Mouse (Mus musculus): ENCODE results near the gene Uba2. TPM values are rescaled to one million over a fixed set of nuclear protein-coding genes. Genes with fewer than 3 reads are reported as not detected.
A peak's percentile ranks its signal among the peaks of the same experiment; 100 is the strongest.
"Not testable (repeated sequence)": the region's sequence is repeated elsewhere in the genome, so short reads cannot be mapped to it uniquely, and the experiment has no call there.

Gene Uba2
- polyA plus RNA-seq, 1 experiment from 2014 or later: 156 TPM

DNA sequence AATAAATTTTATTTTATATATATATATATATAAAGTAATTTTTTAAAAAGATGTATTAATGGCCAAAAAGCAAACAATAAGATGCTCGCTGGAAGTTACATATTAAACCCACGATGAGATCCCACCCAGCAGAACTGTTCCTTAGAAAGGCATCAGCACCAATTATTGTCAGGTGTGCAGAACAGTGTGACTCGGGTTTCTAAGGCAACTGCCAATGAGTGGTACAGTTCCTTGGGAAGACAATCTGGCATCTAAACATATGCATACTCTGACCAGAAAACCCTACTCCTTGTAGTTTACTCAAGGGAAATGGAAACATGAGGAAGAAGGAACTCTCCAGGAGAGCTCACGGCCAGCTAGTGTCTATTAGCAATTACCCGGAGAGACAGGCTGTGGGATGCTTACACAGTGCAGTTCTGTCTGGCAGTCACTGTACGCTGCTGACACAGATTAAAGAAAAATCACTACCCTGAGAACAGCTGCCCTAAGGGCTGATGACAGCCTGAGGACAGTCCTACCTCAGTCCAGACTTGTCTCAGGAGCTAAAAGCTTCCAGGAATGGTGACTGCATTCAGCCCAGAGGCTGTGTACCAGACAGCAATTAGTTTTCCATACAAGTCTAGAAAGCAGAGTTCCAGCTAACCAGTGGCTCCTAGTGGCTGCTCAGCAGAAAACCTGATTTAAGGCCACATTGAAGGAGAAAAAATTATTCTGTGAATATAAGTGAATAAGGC, 46.2 kb downstream of the Uba2 start:
- peak; percentile 40; the same call in 1 of the 2 replicates for ATAC-seq (ENCODE audit: low FRiP score, low read depth)
- H3K27ac ChIP-seq (replicated peaks): peak overlapping the region; percentile 50; the same call in 1 of the 2 replicates

DNA sequence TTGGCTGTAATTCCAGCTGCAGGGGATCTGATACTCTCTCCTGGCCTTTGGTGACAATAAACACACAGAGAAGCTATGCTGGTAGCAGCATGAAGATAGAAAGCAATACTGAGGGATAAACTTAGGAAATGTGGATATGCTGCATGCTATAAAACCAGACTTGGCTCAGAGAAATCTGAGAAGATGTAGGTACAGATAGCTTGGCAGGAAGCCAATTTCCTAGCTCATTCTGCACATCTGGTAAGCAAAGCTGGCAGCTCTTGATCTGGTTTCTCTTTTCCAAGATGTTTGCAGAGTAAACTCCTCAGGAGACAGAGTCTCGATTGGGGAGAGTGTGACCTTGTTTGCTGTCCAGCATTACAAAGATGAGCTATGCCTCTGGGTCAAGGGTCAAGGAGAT, 48.8 kb downstream of the Uba2 start:
- ATAC-seq (ENCODE audit: low FRiP score, low read depth); H3K9ac ChIP-seq; H3K9me3 ChIP-seq; H3K27me3 ChIP-seq; H3K27ac ChIP-seq (replicated peaks); H3K4me1 ChIP-seq (replicated peaks); H3K4me3 ChIP-seq; H3K4me2 ChIP-seq: not testable (repeated sequence)
- 48% methylated on average over 1 of the region's 1 CpGs for WGBS
- H3K36me3 ChIP-seq: peaks cover 22% of the 10 kb centered on the region

More for the DNA sequence above, 46.2 kb downstream of the Uba2 start:
- Histone ChIP-seq H3K27me3 (no peaks in the 10 kb centered on the region), H3K4me1 (replicated peaks) (0 out of 2 replicates have a peak, but pooled peaks cover 3% of the 10 kb centered on the region), H3K9ac (no peak overlapping the region), H3K4me3 (no peak overlapping the region), H3K36me3 (peaks cover 4% of the 10 kb centered on the region), H3K4me2 (no peak overlapping the region), H3K9me3 (no peaks in the 10 kb centered on the region)
- WGBS: 83% methylated on average over 6 of the region's 6 CpGs

DNA sequence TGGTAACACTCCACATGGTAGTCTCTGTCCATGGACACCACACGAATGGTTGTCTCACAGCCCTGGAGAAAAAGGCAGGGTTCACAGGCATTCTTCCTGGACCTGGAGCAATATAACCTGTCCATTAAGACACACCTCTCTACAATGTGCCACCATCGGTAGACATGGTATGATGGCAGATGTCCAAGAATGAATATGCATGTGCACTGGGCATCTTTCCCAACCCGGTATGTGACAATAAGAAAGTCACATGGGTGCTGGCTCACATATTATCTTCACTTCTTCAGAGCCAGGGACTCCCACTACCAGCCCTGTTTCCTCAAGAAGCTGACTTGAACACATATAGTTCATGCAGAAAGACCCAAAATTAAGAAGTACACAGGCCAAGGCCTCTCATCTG, 52.8 kb downstream of the Uba2 start:
- Histone ChIP-seq H3K4me2 (no peak overlapping the region), H3K27ac (replicated peaks) (no peak overlapping the region), H3K9me3 (no peaks in the 10 kb centered on the region), H3K36me3 (peaks cover 51% of the 10 kb centered on the region), H3K9ac (no peak overlapping the region), H3K27me3 (no peaks in the 10 kb centered on the region), H3K4me3 (no peak overlapping the region), H3K4me1 (replicated peaks) (no peaks in the 10 kb centered on the region)
- ATAC-seq (ENCODE audit: low FRiP score, low read depth): no peak
- WGBS: 64% methylated on average over 3 of the region's 3 CpGs

DNA sequence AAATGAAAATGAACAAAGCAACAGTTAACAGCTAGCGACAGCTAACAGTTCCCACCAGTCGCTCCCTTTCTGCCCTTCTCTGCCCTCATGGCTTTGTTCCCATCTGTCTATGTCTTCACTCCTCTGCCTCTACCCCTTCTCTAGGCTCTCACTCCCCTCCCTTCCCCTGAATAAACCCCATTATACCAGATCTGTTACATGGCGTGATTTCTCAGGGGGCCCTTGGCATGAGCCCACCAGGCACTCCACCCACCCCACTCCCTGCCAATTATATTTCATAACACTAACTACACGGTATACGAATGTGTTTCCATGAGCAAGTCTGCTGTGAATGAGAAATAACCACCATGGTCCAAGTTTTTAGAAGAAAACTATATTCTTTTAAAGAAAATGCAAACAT, 60.2 kb downstream of the Uba2 start:
- H3K4me3 ChIP-seq: no peak overlapping the region
- H3K9me3 ChIP-seq: no peaks in the 10 kb centered on the region
- no peaks in the 10 kb centered on the region for H3K4me1 ChIP-seq (replicated peaks)
- 66% methylated on average over 5 of the region's 5 CpGs for WGBS
- no peak overlapping the region for H3K4me2 ChIP-seq
- ATAC-seq (ENCODE audit: low FRiP score, low read depth): no peak
- H3K9ac ChIP-seq: no peak overlapping the region
- H3K36me3 ChIP-seq: peaks cover 28% of the 10 kb centered on the region
- H3K27me3 ChIP-seq: no peaks in the 10 kb centered on the region
- H3K27ac ChIP-seq (replicated peaks): no peak overlapping the region

DNA sequence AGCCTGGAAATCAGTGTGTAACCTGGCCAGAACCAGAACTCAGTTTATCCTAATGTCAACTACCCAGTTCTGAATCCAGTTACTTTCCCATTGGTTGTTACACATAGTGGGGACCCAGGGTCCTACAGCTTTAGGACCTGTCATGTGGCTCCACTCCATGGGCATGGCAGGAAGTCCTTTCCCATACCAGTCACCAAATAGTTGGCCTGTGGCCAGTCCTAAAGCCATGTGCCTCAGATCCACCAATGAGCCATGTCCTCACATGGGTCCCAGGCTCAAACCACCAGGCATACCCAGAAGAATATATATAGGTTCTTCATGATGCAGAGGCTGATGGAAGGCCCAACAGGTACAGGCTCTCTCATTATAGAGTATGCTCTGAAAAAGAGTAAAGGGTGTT, 68.1 kb downstream of the Uba2 start:
- Histone ChIP-seq H3K4me1 (replicated peaks) (no peaks in the 10 kb centered on the region), H3K9me3 (no peaks in the 10 kb centered on the region), H3K27ac (replicated peaks) (no peak overlapping the region), H3K9ac (no peak overlapping the region), H3K27me3 (no peaks in the 10 kb centered on the region), H3K4me2 (no peak overlapping the region), H3K4me3 (no peak overlapping the region), H3K36me3 (no peaks in the 10 kb centered on the region)
- no peak for ATAC-seq (ENCODE audit: low FRiP score, low read depth)

DNA sequence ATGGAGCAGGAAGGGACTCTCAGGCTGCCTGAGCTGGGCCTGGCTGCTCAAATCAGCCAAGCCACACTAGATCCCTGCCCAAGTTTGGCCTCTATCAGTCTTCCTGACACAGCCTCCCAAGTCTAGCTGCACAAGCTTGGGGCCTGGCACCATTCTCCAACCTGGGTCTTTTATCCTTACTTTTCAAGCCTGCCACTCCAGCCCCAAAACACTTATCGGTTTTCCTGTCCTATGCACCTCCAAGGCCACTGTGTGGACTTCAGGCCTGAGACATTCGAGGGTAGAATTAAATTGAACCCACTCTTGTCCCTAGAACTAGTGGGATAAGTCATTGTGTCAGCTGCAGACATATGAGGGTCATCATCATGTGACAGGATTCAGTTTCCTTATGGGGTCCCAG, 69.4 kb downstream of the Uba2 start:
- Histone ChIP-seq H3K4me2 (no peak overlapping the region), H3K27me3 (no peaks in the 10 kb centered on the region), H3K4me1 (replicated peaks) (no peaks in the 10 kb centered on the region), H3K4me3 (no peak overlapping the region), H3K36me3 (no peaks in the 10 kb centered on the region), H3K27ac (replicated peaks) (no peak overlapping the region), H3K9ac (no peak overlapping the region), H3K9me3 (0 out of 2 replicates have a peak, but pooled peaks cover 4% of the 10 kb centered on the region)
- no peak for ATAC-seq (ENCODE audit: low FRiP score, low read depth)
- 73% methylated on average over 2 of the region's 2 CpGs for WGBS

DNA sequence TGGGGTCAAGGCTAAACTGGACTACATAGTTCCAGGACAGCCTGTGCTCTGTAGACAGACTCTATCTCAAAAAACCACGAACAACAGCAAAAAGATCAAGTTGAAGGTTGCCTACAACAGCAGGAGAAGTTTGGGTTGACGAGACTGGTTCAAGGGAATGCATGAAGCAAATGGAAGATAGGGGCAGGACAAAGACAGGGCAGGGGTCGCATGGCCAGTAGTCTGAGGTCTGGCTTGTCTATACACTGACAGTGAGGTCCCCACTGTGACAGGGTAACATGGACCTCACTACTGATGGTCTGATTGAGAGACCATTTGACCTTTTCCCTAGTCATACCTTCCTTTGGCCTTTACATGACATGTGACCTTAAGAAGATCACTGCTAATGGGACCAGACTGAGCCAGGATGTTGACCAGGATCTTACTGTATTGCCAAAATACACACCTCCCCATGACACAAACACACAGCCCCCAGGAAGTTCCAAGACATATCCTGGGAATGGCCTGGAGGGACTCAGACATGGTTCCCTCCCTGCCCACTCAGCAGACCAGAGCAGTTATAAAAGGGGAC, 74.4 kb downstream of the Uba2 start, which contains the start of gene Scgb1b30:
Scgb1b30 (plus strand) TSS at position 521 of the 571 bp plus-strand sequence.
- ATAC-seq (ENCODE audit: low FRiP score, low read depth): no peak
- Histone ChIP-seq H3K4me3 (no peak within 1 kb of the TSS), H3K4me2 (no peak within 1 kb of the TSS), H3K9me3 (0 out of 2 replicates have a peak, but pooled peaks cover 4% of the 10 kb centered on the region), H3K9ac (no peak within 1 kb of the TSS), H3K27me3 (no peaks in the 10 kb centered on the region), H3K4me1 (replicated peaks) (no peaks in the 10 kb centered on the region), H3K27ac (replicated peaks) (no peak within 1 kb of the TSS), H3K36me3 (no peaks in the 10 kb centered on the region)
- 75% methylated on average over 3 of the region's 3 CpGs for WGBS

Other genes starting within 250 kb of the Uba2 start
- gene Scgb2b26, start 224.6 kb downstream of the Uba2 start, polyA plus RNA-seq (2015; fragmentation: Nextera tagmentation; extraction: Ambion mirVana): not detected in 2 replicates
- not detected in 2 replicates for gene Scgb2b27, start 155.7 kb downstream of the Uba2 start, polyA plus RNA-seq (2015; fragmentation: Nextera tagmentation; extraction: Ambion mirVana)
- gene Scgb1b27, start 148.1 kb downstream of the Uba2 start, polyA plus RNA-seq (2015; fragmentation: Nextera tagmentation; extraction: Ambion mirVana): not detected in 2 replicates
- not detected in 2 replicates for gene Scgb1b30, start 74.2 kb downstream of the Uba2 start, polyA plus RNA-seq (2015; fragmentation: Nextera tagmentation; extraction: Ambion mirVana)
- 4.1 and 5.9 TPM in 2 replicates for gene Wtip, start 36.3 kb downstream of the Uba2 start, polyA plus RNA-seq (2015; fragmentation: Nextera tagmentation; extraction: Ambion mirVana)
- gene Pdcd2l, start 27.1 kb upstream of the Uba2 start, polyA plus RNA-seq (2015; fragmentation: Nextera tagmentation; extraction: Ambion mirVana): 71.8 and 82.6 TPM in 2 replicates
- gene Gpi1, start 60.7 kb upstream of the Uba2 start, polyA plus RNA-seq (2015; fragmentation: Nextera tagmentation; extraction: Ambion mirVana): 300 and 313 TPM in 2 replicates
- gene Gm6096, start 81.4 kb upstream of the Uba2 start, polyA plus RNA-seq (2015; fragmentation: Nextera tagmentation; extraction: Ambion mirVana): not detected in 2 replicates
- 32.2 and 33.3 TPM in 2 replicates for gene 4931406P16Rik, start 144.0 kb upstream of the Uba2 start, polyA plus RNA-seq (2015; fragmentation: Nextera tagmentation; extraction: Ambion mirVana)
- 57.0 and 58.5 TPM in 2 replicates for gene Lsm14a, start 223.7 kb upstream of the Uba2 start, polyA plus RNA-seq (2015; fragmentation: Nextera tagmentation; extraction: Ambion mirVana)